Mouse (Mus musculus): ENCODE measurements around the gene Hist1h2ao.
"Not testable (repeated sequence)": the region's sequence is repeated elsewhere in the genome, so short reads cannot be mapped to it uniquely, and the experiment has no call there.

- TF ChIP-seq CTCF (conservative IDR thresholded peaks at IDR 0.05; ENCODE audit: low read length); POU5F1 (IDR thresholded peaks at IDR 0.05; ENCODE audit: borderline replicate concordance, low read length): not testable (repeated sequence)
These were observed 7.2 kb upstream of the Hist1h2ao start for GRCm38 (mm10) chr13:21803058-21803457.
